Mouse (Mus musculus) MEL (cell line): Measurements from ENCODE around the gene Gm49395. TPM values are rescaled to one million over a fixed set of nuclear protein-coding genes. Genes with fewer than 3 reads are reported as not detected.
A peak's percentile ranks its signal among the peaks of the same experiment; 100 is the strongest.

Experiments
- DNase-seq: peaks from one replicate; pipeline ENCODE4 v3.0.0; 2011; ENCODE audit warnings: low read depth, low spot score
- H3K27ac ChIP-seq: 2 replicates; pipeline ENCODE4 v1.5.1; 2012; ENCODE audit warnings: low read depth, mild to moderate bottlenecking, control low read depth, low read length, moderate library complexity; ENCODE audit not compliant: control insufficient read depth
- H3K27me3 ChIP-seq, 2 experiments: fragments of 150-350 bp in 1 of 2; sonication (generic) in 1 of 2; 2 replicates each; pipeline ENCODE4 v1.6.1; 2012; ENCODE audit warnings: low read length in 2 of 2, mild to moderate bottlenecking in 2 of 2, improper control_type of control experiment in 1 of 2, moderate library complexity in 1 of 2; ENCODE audit not compliant: insufficient read depth in 2 of 2, control insufficient read depth in 1 of 2
- H3K36me3 ChIP-seq, 2 experiments: 2 replicates each; pipeline ENCODE4 v1.6.1; 2012 to 2014; ENCODE audit warnings: low read length in 2 of 2, improper control_type of control experiment in 1 of 2, inconsistent platforms in 1 of 2, mild to moderate bottlenecking in 1 of 2; ENCODE audit not compliant: insufficient read depth in 2 of 2, control insufficient read depth in 1 of 2
- H3K4me1 ChIP-seq, 2 experiments: fragments of 150-350 bp in 1 of 2; sonication (generic) in 1 of 2; 2 replicates each; pipeline ENCODE4 v1.6.1; 2012; ENCODE audit warnings: low read length in 2 of 2, improper control_type of control experiment in 1 of 2, mild to moderate bottlenecking in 1 of 2; ENCODE audit not compliant: insufficient read depth in 2 of 2, control insufficient read depth in 1 of 2
- H3K4me3 ChIP-seq, 2 experiments: fragments of 150-350 bp in 1 of 2; sonication (generic) in 1 of 2; 2 replicates each; pipeline ENCODE4 v1.5.1; 2012; ENCODE audit warnings: low read depth in 2 of 2, low read length in 2 of 2, mild to moderate bottlenecking in 2 of 2, moderate library complexity in 2 of 2, control low read depth in 1 of 2, improper control_type of control experiment in 1 of 2; ENCODE audit not compliant: control insufficient read depth in 1 of 2, insufficient read depth in 1 of 2
- H3K79me2 ChIP-seq: 2 replicates; pipeline ENCODE4 v1.6.1; 2012; ENCODE audit warnings: mild to moderate bottlenecking, low read length, moderate library complexity; ENCODE audit not compliant: control insufficient read depth, poor library complexity, insufficient read depth
- H3K9ac ChIP-seq: 2 replicates; pipeline ENCODE4 v1.6.1; 2012; ENCODE audit warnings: low read depth, mild to moderate bottlenecking, control low read depth, low read length, moderate library complexity; ENCODE audit not compliant: control insufficient read depth, poor library complexity, severe bottlenecking
- H3K9me3 ChIP-seq: fragments of 150-350 bp; sonication (generic); replicated peaks from 2 replicates; pipeline ENCODE4 v1.6.1; 2012; ENCODE audit warnings: mild to moderate bottlenecking, low read length, improper control_type of control experiment, moderate library complexity; ENCODE audit not compliant: insufficient read depth
- BHLHE40 ChIP-seq: IDR thresholded peaks from 2 replicates; pipeline ENCODE4 v1.6.1; 2012; ENCODE audit warnings: low read depth, mild to moderate bottlenecking, inconsistent platforms, low read length, improper control_type of control experiment, borderline replicate concordance
- EP300 ChIP-seq, 2 experiments: IDR thresholded peaks; 2 replicates each; pipeline ENCODE4 v1.6.1; 2011; ENCODE audit warnings: improper control_type of control experiment in 2 of 2, low read length in 2 of 2, low read depth in 1 of 2, mild to moderate bottlenecking in 1 of 2
- ETS1 ChIP-seq: IDR thresholded peaks from 2 replicates; pipeline ENCODE4 v1.6.1; 2012; ENCODE audit warnings: low read depth, mild to moderate bottlenecking, inconsistent platforms, low read length, improper control_type of control experiment, moderate library complexity
- GATA1 ChIP-seq: IDR thresholded peaks from 2 replicates; pipeline ENCODE4 v1.6.1; 2011; ENCODE audit warnings: low read depth, low read length, improper control_type of control experiment
- HCFC1 ChIP-seq: IDR thresholded peaks from 2 replicates; pipeline ENCODE4 v1.6.1; 2012; ENCODE audit warnings: low read depth, mild to moderate bottlenecking, inconsistent platforms, low read length, improper control_type of control experiment, moderate library complexity
- JUND ChIP-seq: IDR thresholded peaks from 2 replicates; pipeline ENCODE4 v1.6.1; 2011; ENCODE audit warnings: low read depth, mild to moderate bottlenecking, improper control_type of control experiment, low read length
- MAX ChIP-seq: IDR thresholded peaks from 2 replicates; pipeline ENCODE4 v1.6.1; 2011; ENCODE audit warnings: low read length, improper control_type of control experiment
- MEF2A ChIP-seq: IDR thresholded peaks from 2 replicates; pipeline ENCODE4 v1.6.1; 2014; ENCODE audit warnings: low read depth, mild to moderate bottlenecking, inconsistent platforms, low read length, improper control_type of control experiment; ENCODE audit not compliant: poor library complexity, insufficient replicate concordance, severe bottlenecking; ENCODE audit errors: extremely low read depth
- RAD21 ChIP-seq: IDR thresholded peaks from 2 replicates; pipeline ENCODE4 v1.6.1; 2011; ENCODE audit warnings: mild to moderate bottlenecking, low read depth, low read length, improper control_type of control experiment
- TAL1 ChIP-seq: IDR thresholded peaks from 2 replicates; pipeline ENCODE4 v1.6.1; 2012; ENCODE audit warnings: mild to moderate bottlenecking, inconsistent platforms, low read length, moderate library complexity, mixed read lengths
- UBTF ChIP-seq: IDR thresholded peaks from 2 replicates; pipeline ENCODE4 v1.6.1; 2012; ENCODE audit warnings: low read depth, mild to moderate bottlenecking, inconsistent platforms, low read length, improper control_type of control experiment, moderate library complexity, borderline replicate concordance; ENCODE audit not compliant: insufficient read depth
- polyA plus RNA-seq, 2 experiments: library from polyadenylated mRNA; stranded (reverse) in 1 of 2; unstranded in 1 of 2; fragments of >175 nt in 1 of 2; fragments of >200 nt in 1 of 2; gene quantifications; 2 replicates each; pipeline versions ENCODE4 v1.2.1 to v1.2.4; 2012; ENCODE audit warnings: low replicate concordance in 2 of 2, low read depth in 1 of 2; ENCODE audit not compliant: insufficient read length in 2 of 2, insufficient read depth in 1 of 2, missing spikeins in 1 of 2
- total RNA-seq: library from RNA; depleted of rRNA; stranded (reverse); fragments of 300-350 nt; gene quantifications from 2 replicates; pipeline ENCODE4 v1.2.3, GENCODE M21; 2012

The Gm49395 gene
- total and polyA plus RNA-seq, 3 experiments, result 0.31 TPM; not detected in 2

DNA sequence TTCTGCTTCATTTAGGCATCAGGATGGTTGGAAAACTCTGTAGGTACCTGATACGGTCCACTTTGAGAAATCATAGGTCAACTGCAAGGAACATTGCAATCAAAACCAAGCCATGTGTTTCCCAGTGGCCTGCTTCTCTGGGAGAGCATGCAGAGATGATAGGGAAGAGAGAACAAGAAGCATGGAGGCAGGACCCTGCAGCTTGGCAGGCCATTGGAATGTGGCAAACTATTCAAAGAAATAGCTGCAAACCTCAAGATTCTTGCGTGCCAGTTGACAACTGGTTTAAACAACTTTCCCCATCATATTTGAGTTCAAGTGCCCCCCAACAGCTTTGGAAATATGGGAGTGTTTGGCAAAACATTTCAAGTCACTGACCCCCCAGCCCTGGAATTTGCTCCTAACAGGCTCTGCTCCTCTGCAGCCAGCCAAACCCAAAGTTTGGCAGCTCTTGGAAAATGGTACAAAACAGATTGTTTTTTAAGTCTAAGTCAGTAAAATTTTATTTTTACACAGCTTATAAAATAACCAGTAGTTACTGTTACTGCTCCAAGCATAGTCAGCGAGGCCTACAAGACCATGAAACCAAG, 21.6 kb downstream of the Gm49395 start:
- no peaks in the 10 kb centered on the region for H3K9me3 ChIP-seq
- H3K4me3 ChIP-seq, result no peak overlapping the region
- TF ChIP-seq HCFC1 (no peak), JUND (no peak), MEF2A (no peak), UBTF (no peak), TAL1 (no peak), EP300 (IDR thresholded peaks at IDR 0.05; ENCODE audit: low read depth in 1 of 2, low read length in 2 of 2) (no peak), RAD21 (no peak), ETS1 (no peak)
- H3K79me2 ChIP-seq, result no peaks in the 10 kb centered on the region
- H3K27ac ChIP-seq, result no peak overlapping the region
- DNase-seq, result no peak
- H3K9ac ChIP-seq, result no peak overlapping the region
- no peaks in the 10 kb centered on the region for H3K4me1 ChIP-seq
- no peaks in the 10 kb centered on the region for H3K27me3 ChIP-seq
- H3K36me3 ChIP-seq, result no peaks in the 10 kb centered on the region

DNA sequence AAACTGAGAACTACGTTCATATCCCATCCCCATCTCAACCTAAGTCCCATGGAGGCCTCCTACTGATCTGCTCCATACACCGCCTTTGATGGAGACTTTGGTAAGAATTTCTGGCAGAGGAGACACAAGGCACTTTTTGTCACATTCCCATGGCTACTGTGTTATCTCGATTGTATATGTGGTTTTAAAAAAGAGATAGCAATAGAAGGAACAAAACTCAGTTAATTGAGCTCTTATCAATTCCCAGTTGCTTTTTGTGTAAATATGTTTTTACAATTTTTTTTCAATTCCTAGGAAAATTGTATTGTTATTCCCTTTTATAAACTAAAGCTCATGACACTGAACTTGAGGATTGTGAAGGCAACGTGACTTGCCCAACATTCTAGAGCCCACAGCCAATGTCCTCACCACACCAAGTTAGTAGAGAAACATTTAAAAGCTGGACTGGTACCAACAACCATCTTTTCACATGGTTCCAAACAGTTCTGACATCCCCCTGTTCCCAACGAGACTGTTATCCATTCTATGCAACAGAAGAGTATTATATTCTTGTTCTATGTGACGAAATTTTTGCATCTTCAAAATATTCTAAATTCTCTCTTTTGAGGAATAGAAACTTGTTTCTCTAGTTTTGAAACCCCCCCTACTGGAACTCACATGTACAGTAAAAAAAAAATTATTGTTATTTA, 22.6 kb downstream of the Gm49395 start:
- no peak for DNase-seq
- Histone ChIP-seq H3K27me3 (no peaks in the 10 kb centered on the region), H3K27ac (no peak overlapping the region), H3K9ac (no peak overlapping the region), H3K4me3 (no peak overlapping the region), H3K36me3 (no peaks in the 10 kb centered on the region), H3K9me3 (no peaks in the 10 kb centered on the region), H3K79me2 (no peaks in the 10 kb centered on the region), H3K4me1 (no peaks in the 10 kb centered on the region)
- peak; percentile 51 for TF ChIP-seq GATA1
- TF ChIP-seq BHLHE40, result no peak
- TF ChIP-seq, all 39 proteins: peak for 1

DNA sequence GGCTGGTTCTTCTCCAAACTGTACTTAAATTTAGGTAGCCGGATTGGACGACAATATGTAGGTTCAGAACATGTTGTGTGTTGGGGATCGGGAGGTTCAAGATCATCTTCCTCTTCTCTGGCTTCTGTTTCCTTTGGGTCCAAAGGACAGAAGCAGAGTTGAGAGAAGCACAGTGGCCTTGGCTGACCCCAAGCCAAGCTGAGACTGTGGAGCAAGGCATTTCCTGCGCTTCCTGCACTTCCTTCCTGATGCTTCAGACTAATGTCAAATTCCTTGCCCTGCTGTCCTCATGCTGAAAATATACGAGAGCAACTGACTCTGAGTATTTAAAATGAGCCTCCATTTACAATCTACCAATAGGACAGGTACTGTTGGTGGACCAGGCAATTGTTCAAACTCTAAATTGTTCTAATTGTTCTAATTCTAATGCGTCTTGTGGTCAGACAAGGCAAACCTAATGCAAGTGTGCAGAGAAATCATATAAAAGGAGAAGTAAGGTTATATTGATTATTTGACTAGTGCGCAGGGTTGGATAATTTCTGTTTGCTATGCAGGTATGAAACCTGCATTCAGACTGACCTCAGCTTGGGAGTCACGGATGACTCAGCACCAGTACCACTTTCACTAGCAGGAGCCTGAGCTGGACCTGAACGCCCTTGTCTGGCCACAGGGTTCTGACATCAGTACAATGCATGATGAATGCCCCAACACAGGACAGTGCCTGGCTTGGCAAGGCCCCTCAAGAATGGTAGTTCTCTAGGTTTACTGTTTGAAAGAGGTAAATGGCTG, 24.2 kb downstream of the Gm49395 start:
- Histone ChIP-seq H3K4me3 (no peak overlapping the region), H3K9ac (no peak overlapping the region), H3K36me3 (no peaks in the 10 kb centered on the region), H3K79me2 (no peaks in the 10 kb centered on the region), H3K27me3 (no peaks in the 10 kb centered on the region), H3K27ac (no peak overlapping the region), H3K9me3 (no peaks in the 10 kb centered on the region), H3K4me1 (no peaks in the 10 kb centered on the region)
- DNase-seq, result no peak
- no peak for TF ChIP-seq MAX
